Mouse (Mus musculus) kidney, adult 2 months (tissue): Measurements from ENCODE around the gene Dync1i1. TPM values are rescaled to one million over a fixed set of nuclear protein-coding genes. Genes with fewer than 3 reads are reported as not detected.

Experiments
- DNase-seq: peaks from one replicate; pipeline ENCODE4 v3.0.0; 2021
- H3K27ac ChIP-seq: fragments of 200-500 bp; 2 replicates; pipeline ENCODE4 v1.5.1; 2012; ENCODE audit warnings: low read depth, low read length, control low read depth, inconsistent platforms; ENCODE audit not compliant: insufficient read depth
- H3K27me3 ChIP-seq: fragments of 200-500 bp; replicated peaks from 2 replicates; pipeline ENCODE4 v1.6.1; 2012; ENCODE audit warnings: mild to moderate bottlenecking, moderate library complexity, low read length, inconsistent platforms; ENCODE audit not compliant: control insufficient read depth, insufficient read depth
- H3K36me3 ChIP-seq: fragments of 200-500 bp; 2 replicates; pipeline ENCODE4 v1.6.1; 2012; ENCODE audit warnings: mild to moderate bottlenecking, moderate library complexity, low read length, inconsistent platforms; ENCODE audit not compliant: control insufficient read depth, insufficient read depth
- H3K4me1 ChIP-seq: fragments of 200-500 bp; 2 replicates; pipeline ENCODE4 v1.6.1; 2011; ENCODE audit warnings: low read length; ENCODE audit not compliant: control insufficient read depth, insufficient read depth
- H3K4me3 ChIP-seq: fragments of 200-500 bp; 2 replicates; pipeline ENCODE4 v1.5.1; 2011; ENCODE audit warnings: mild to moderate bottlenecking, low read depth, low read length, control low read depth; ENCODE audit not compliant: insufficient read depth
- CTCF ChIP-seq: fragments of 200-500 bp; conservative IDR thresholded peaks from 2 replicates; pipeline ENCODE4 v1.5.1; 2011; ENCODE audit warnings: low read depth, mild to moderate bottlenecking, control low read depth, low read length, moderate library complexity, mixed read lengths; ENCODE audit not compliant: insufficient read depth, insufficient read length
- POLR2A ChIP-seq: fragments of 200-500 bp; IDR thresholded peaks from one replicate; pipeline ENCODE4 v1.6.1; 2011; ENCODE audit warnings: low read depth, low read length, control low read depth
- WGBS: fragments of 180-500 bp; shearing (Covaris S2); methylation state at CpG from one replicate; pipeline ENCODE4 v1.1.7; 2018; 5-methylcytosine and 5-hydroxymethylcytosine counted together
- polyA plus RNA-seq: library from polyadenylated mRNA; depleted of rRNA; stranded (reverse); fragments of >200 nt; gene quantifications from 2 replicates; pipeline ENCODE4 v1.2.3, GENCODE M21; 2012

Dync1i1 gene
- polyA plus RNA-seq, 1 experiment: 1.1 TPM

GRCm38 (mm10) chr6:5966376-5966775 lies 240.9 kb downstream of the Dync1i1 start:
- Histone ChIP-seq H3K4me3 (no peak overlapping the region), H3K36me3 (no peaks in the 10 kb centered on the region), H3K27me3 (no peaks in the 10 kb centered on the region), H3K27ac (no peak overlapping the region), H3K4me1 (no peaks in the 10 kb centered on the region)
- no peak for TF ChIP-seq POLR2A
- no peak for TF ChIP-seq CTCF
- DNase-seq: no peak
- 97% methylated on average over 7 of the region's 7 CpGs for WGBS

- DNase-seq: no peak
- WGBS: 71% methylated on average over 8 of the region's 8 CpGs
- TF ChIP-seq POLR2A (no peak), CTCF (no peak)
- Histone ChIP-seq H3K27me3 (no peaks in the 10 kb centered on the region), H3K36me3 (no peaks in the 10 kb centered on the region), H3K27ac (no peak overlapping the region), H3K4me1 (no peaks in the 10 kb centered on the region), H3K4me3 (no peak overlapping the region)
Measured at GRCm38 (mm10) chr6:5966806-5967445, 241.5 kb downstream of the Dync1i1 start.

GRCm38 (mm10) chr6:5967545-5967944 lies 242.1 kb downstream of the Dync1i1 start:
- Histone ChIP-seq H3K4me3 (no peak overlapping the region), H3K4me1 (no peaks in the 10 kb centered on the region), H3K27me3 (no peaks in the 10 kb centered on the region), H3K27ac (no peak overlapping the region), H3K36me3 (no peaks in the 10 kb centered on the region)
- TF ChIP-seq POLR2A: no peak
- TF ChIP-seq CTCF: no peak
- WGBS: 74% methylated on average over 4 of the region's 4 CpGs
- DNase-seq: no peak

GRCm38 (mm10) chr6:5969613-5970012 lies 244.2 kb downstream of the Dync1i1 start:
- Histone ChIP-seq H3K4me3 (no peak overlapping the region), H3K27me3 (no peaks in the 10 kb centered on the region), H3K4me1 (no peaks in the 10 kb centered on the region), H3K27ac (no peak overlapping the region), H3K36me3 (no peaks in the 10 kb centered on the region)
- 91% methylated on average over 8 of the region's 8 CpGs for WGBS
- TF ChIP-seq CTCF: no peak
- no peak for TF ChIP-seq POLR2A
- DNase-seq: no peak

- DNase-seq: no peak
- WGBS: 36% methylated on average over 4 of the region's 4 CpGs
- H3K27ac ChIP-seq: no peak overlapping the region
- H3K36me3 ChIP-seq: no peaks in the 10 kb centered on the region
- no peaks in the 10 kb centered on the region for H3K27me3 ChIP-seq
- H3K4me1 ChIP-seq: no peaks in the 10 kb centered on the region
- no peak overlapping the region for H3K4me3 ChIP-seq
- TF ChIP-seq CTCF (no peak), POLR2A (no peak)
Measured at GRCm38 (mm10) chr6:5976241-5976640, 250.8 kb downstream of the Dync1i1 start.

GRCm38 (mm10) chr6:5977238-5977920 lies 251.9 kb downstream of the Dync1i1 start:
- Histone ChIP-seq H3K27ac (no peak overlapping the region), H3K4me3 (no peak overlapping the region), H3K27me3 (no peaks in the 10 kb centered on the region), H3K36me3 (no peaks in the 10 kb centered on the region), H3K4me1 (no peaks in the 10 kb centered on the region)
- TF ChIP-seq POLR2A (no peak), CTCF (no peak)
- no peak for DNase-seq
- WGBS: 43% methylated on average over 15 of the region's 15 CpGs

- TF ChIP-seq CTCF: no peak
- no peak for TF ChIP-seq POLR2A
- Histone ChIP-seq H3K27me3 (no peaks in the 10 kb centered on the region), H3K4me1 (peaks cover 11% of the 10 kb centered on the region), H3K36me3 (no peaks in the 10 kb centered on the region), H3K4me3 (no peak overlapping the region), H3K27ac (no peak overlapping the region)
- WGBS: 79% methylated on average over 6 of the region's 6 CpGs
- DNase-seq: no peak
Measured at GRCm38 (mm10) chr6:5991243-5991642, 265.8 kb downstream of the Dync1i1 start.
